Mouse (Mus musculus) liver, embryonic 14.5 days (tissue): ENCODE results near the gene Zfp709. TPM values are rescaled to one million over a fixed set of nuclear protein-coding genes. Genes with fewer than 3 reads are reported as not detected.
"Not testable (repeated sequence)": the region's sequence is repeated elsewhere in the genome, so short reads cannot be mapped to it uniquely, and the experiment has no call there.

ENCODE experiments used
- ATAC-seq: fragments of 200-750 bp; cut with Nextera tagmentation; 2 replicates; pipeline ENCODE4 v1.8.0; 2017; ENCODE audit warnings: moderate number of reproducible peaks, mild to moderate bottlenecking, moderate library complexity; ENCODE audit not compliant: insufficient read depth
- DNase-seq, 3 experiments: peaks; one replicate each; pipeline ENCODE4 v3.0.0-alpha.2; 2012 to 2013; ENCODE audit warnings: low read depth in 3 of 3, low spot score in 3 of 3
- H3K27ac ChIP-seq: fragments of 300-500 bp; sonication (generic); 2 replicates; pipeline ENCODE4 v1.5.1; 2014; ENCODE audit warnings: moderate library complexity, mild to moderate bottlenecking, control low read depth, inconsistent platforms
- H3K27me3 ChIP-seq: fragments of 300-500 bp; sonication (generic); 2 replicates; pipeline ENCODE4 v1.6.1; 2014; ENCODE audit warnings: mild to moderate bottlenecking, low read length, moderate library complexity; ENCODE audit not compliant: control insufficient read depth, insufficient read depth
- H3K36me3 ChIP-seq: fragments of 300-500 bp; sonication (generic); replicated peaks from 2 replicates; pipeline ENCODE4 v1.6.1; 2014; ENCODE audit warnings: low read depth; ENCODE audit not compliant: control insufficient read depth, insufficient read depth
- H3K4me1 ChIP-seq, 2 experiments: fragments of 200-500 bp in 1 of 2; fragments of 300-500 bp in 1 of 2; sonication (generic) in 1 of 2; replicated peaks; 2 replicates each; pipeline ENCODE4 v1.6.1; 2012 to 2014; ENCODE audit warnings: antibody characterized with exemption in 1 of 2, inconsistent platforms in 1 of 2, low read length in 1 of 2; ENCODE audit not compliant: control insufficient read depth in 2 of 2, insufficient read depth in 2 of 2
- H3K4me2 ChIP-seq: fragments of 300-500 bp; sonication (generic); 2 replicates; pipeline ENCODE4 v1.6.1; 2014; ENCODE audit warnings: low read depth, mild to moderate bottlenecking, control low read depth, moderate library complexity
- H3K4me3 ChIP-seq, 2 experiments: fragments of 200-500 bp in 1 of 2; fragments of 300-500 bp in 1 of 2; sonication (generic) in 1 of 2; 2 replicates each; pipeline ENCODE4 v1.5.1; 2012 to 2014; ENCODE audit warnings: low read depth in 2 of 2, low read length in 2 of 2, mild to moderate bottlenecking in 2 of 2, control low read depth in 1 of 2, inconsistent platforms in 1 of 2, moderate library complexity in 1 of 2; ENCODE audit not compliant: insufficient read depth in 1 of 2
- H3K9ac ChIP-seq: fragments of 300-500 bp; sonication (generic); replicated peaks from 2 replicates; pipeline ENCODE4 v1.6.1; 2014; ENCODE audit warnings: mild to moderate bottlenecking, control low read depth, moderate library complexity
- H3K9me3 ChIP-seq: fragments of 300-500 bp; sonication (generic); 2 replicates; pipeline ENCODE4 v1.6.1; 2016; ENCODE audit warnings: low read length, mixed read lengths; ENCODE audit not compliant: control insufficient read depth
- CTCF ChIP-seq: IDR thresholded peaks from 2 replicates; pipeline ENCODE4 v1.5.1; 2016; ENCODE audit warnings: antibody characterized with exemption, low read depth, control low read depth
- EP300 ChIP-seq: IDR thresholded peaks from 2 replicates; pipeline ENCODE4 v1.6.1; 2016; ENCODE audit warnings: antibody characterized with exemption, low read depth
- WGBS: fragments of 180-500 bp; shearing (Covaris S2); extraction: QIAGEN DNeasy Blood & Tissue Kit; methylation state at CpG from one replicate; pipeline ENCODE4 v1.1.7; 2014; ENCODE audit not compliant: insufficient replicate concordance; 5-methylcytosine and 5-hydroxymethylcytosine counted together
- polyA plus RNA-seq, 2 experiments: library from polyadenylated mRNA; depleted of rRNA in 1 of 2; stranded (reverse) in 1 of 2; unstranded in 1 of 2; fragments of >200 nt; fragmentation: Nextera tagmentation in 1 of 2; extraction: Ambion mirVana in 1 of 2; gene quantifications; 2 replicates each; pipeline versions ENCODE4 v1.2.1 to v1.2.3; 2012 to 2014

The Zfp709 gene
- polyA plus RNA-seq (2012; rRNA removed) (0.21 and 0.55 TPM in 2 replicates), polyA plus RNA-seq (2014; fragmentation: Nextera tagmentation; extraction: Ambion mirVana) (1.7 and 2.2 TPM in 2 replicates)

- no peaks in the 10 kb centered on the region for H3K27me3 ChIP-seq
- TF ChIP-seq EP300 (no peak), CTCF (no peak)
- ATAC-seq = peak; percentile 88
Measured at GRCm38 (mm10) chr8:71881618-71882274, at the start of gene Zfp709. TSS of gene Zfp709 (plus strand) at chr8:71882019.

DNA sequence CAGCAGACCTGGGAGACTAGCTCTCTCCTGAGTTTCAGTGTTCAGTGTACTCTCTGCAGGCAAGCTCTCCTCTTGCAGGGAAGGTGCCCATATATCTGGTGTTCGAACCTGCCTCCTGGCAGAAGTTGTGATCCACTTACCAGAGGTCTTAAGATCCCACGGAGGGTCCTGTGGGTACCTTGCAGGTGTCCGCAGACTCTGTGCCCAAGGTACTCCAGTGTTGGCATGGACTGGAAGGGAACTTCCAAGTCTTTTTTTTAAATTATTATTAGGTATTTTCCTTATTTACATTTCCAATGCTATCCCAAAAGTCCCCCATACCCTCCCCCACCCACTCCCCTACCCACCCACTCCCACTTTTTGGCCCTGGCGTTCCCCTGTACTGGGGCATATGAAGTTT lies 43.6 kb upstream of the Zfp709 start:
- H3K4me2 ChIP-seq, H3K27ac ChIP-seq, H3K9ac ChIP-seq, H3K4me3 ChIP-seq, ATAC-seq, H3K27me3 ChIP-seq, H3K4me1 ChIP-seq, DNase-seq, H3K36me3 ChIP-seq, H3K9me3 ChIP-seq: not testable (repeated sequence)
- 54% methylated on average over 4 of the region's 4 CpGs for whole genome bisulfite sequencing

More at GRCm38 (mm10) chr8:71881618-71882274, at the start of gene Zfp709:
- no peaks in the 10 kb centered on the region; the same call in 1 of the 2 replicates for H3K9me3 ChIP-seq
- WGBS = 3% methylated on average over 45 of the region's 45 CpGs
- no peaks in the 10 kb centered on the region for H3K4me1 ChIP-seq
- peak within 1 kb of the TSS; percentile 66 to 79 for H3K4me3 ChIP-seq
- peak within 1 kb of the TSS; percentile 91 for H3K4me2 ChIP-seq
- peak within 1 kb of the TSS; percentile 80 for H3K9ac ChIP-seq
- DNase-seq = peak; percentile 33 to 58 (median 42)
- no peak within 1 kb of the TSS; the same call in 1 of the 2 replicates for H3K27ac ChIP-seq
- peaks cover 3% of the 10 kb centered on the region; the same call in 1 of the 2 replicates for H3K36me3 ChIP-seq

GRCm38 (mm10) chr8:71841201-71841817 lies 40.5 kb upstream of the Zfp709 start:
- not testable (repeated sequence) for H3K27ac ChIP-seq, H3K4me2 ChIP-seq, H3K9ac ChIP-seq, H3K36me3 ChIP-seq, H3K4me3 ChIP-seq, H3K27me3 ChIP-seq, ATAC-seq, H3K4me1 ChIP-seq, DNase-seq, H3K9me3 ChIP-seq
- WGBS = 61% methylated on average over 3 of the region's 3 CpGs

GRCm38 (mm10) chr8:71842476-71842875 lies 39.3 kb upstream of the Zfp709 start:
- H3K4me2 ChIP-seq, H3K36me3 ChIP-seq, H3K4me3 ChIP-seq, DNase-seq, H3K27me3 ChIP-seq, H3K4me1 ChIP-seq, H3K9me3 ChIP-seq, H3K27ac ChIP-seq, H3K9ac ChIP-seq, ATAC-seq: not testable (repeated sequence)
- 48% methylated on average over 2 of the region's 2 CpGs for WGBS

GRCm38 (mm10) chr8:71844453-71844852 lies 37.4 kb upstream of the Zfp709 start:
- not testable (repeated sequence) for ATAC-seq, H3K4me3 ChIP-seq, H3K9me3 ChIP-seq, H3K27ac ChIP-seq, DNase-seq, H3K36me3 ChIP-seq, H3K4me2 ChIP-seq, H3K9ac ChIP-seq, H3K4me1 ChIP-seq, H3K27me3 ChIP-seq
- 26% methylated on average over 1 of the region's 1 CpGs for WGBS

GRCm38 (mm10) chr8:71845993-71846483 lies 35.8 kb upstream of the Zfp709 start:
- WGBS = 60% methylated on average over 1 of the region's 1 CpGs
- not testable (repeated sequence) for H3K4me1 ChIP-seq, H3K9me3 ChIP-seq, H3K36me3 ChIP-seq, H3K4me3 ChIP-seq, DNase-seq, H3K27ac ChIP-seq, ATAC-seq, H3K9ac ChIP-seq, H3K4me2 ChIP-seq, H3K27me3 ChIP-seq

GRCm38 (mm10) chr8:71846745-71847144 lies 35.1 kb upstream of the Zfp709 start:
- not testable (repeated sequence) for H3K27ac ChIP-seq, H3K4me3 ChIP-seq, H3K27me3 ChIP-seq, H3K9me3 ChIP-seq, H3K36me3 ChIP-seq, H3K4me1 ChIP-seq, H3K9ac ChIP-seq, H3K4me2 ChIP-seq, ATAC-seq, DNase-seq
- WGBS = 57% methylated on average over 2 of the region's 2 CpGs
